Mouse (Mus musculus) lung, postnatal 0 days (tissue): Measurements from ENCODE around the gene Gm13420. TPM values are rescaled to one million over a fixed set of nuclear protein-coding genes. Genes with fewer than 3 reads are reported as not detected.

Source experiments
- ATAC-seq: fragments of 200-750 bp; cut with Nextera tagmentation; 2 replicates; pipeline ENCODE4 v1.8.0; 2017; ENCODE audit warnings: moderate library complexity
- DNase-seq: peaks from one replicate; pipeline ENCODE4 v3.0.0-alpha.2; 2016; ENCODE audit warnings: low spot score
- H3K27ac ChIP-seq: fragments of 300-500 bp; sonication (generic); 2 replicates; pipeline ENCODE4 v1.5.1; 2014; ENCODE audit warnings: antibody characterized with exemption, mild to moderate bottlenecking, low read length, mixed read lengths
- H3K27me3 ChIP-seq: fragments of 300-500 bp; sonication (generic); replicated peaks from 2 replicates; pipeline ENCODE4 v1.6.1; 2014; ENCODE audit warnings: low read length, mixed read lengths; ENCODE audit not compliant: insufficient read depth
- H3K36me3 ChIP-seq: fragments of 300-500 bp; sonication (generic); 2 replicates; pipeline ENCODE4 v1.6.1; 2014; ENCODE audit warnings: low read length, mixed read lengths; ENCODE audit not compliant: insufficient read depth
- H3K4me1 ChIP-seq: fragments of 300-500 bp; sonication (generic); 2 replicates; pipeline ENCODE4 v1.6.1; 2014; ENCODE audit warnings: antibody characterized with exemption, low read depth, low read length, mixed read lengths; ENCODE audit not compliant: insufficient read depth
- H3K4me2 ChIP-seq: fragments of 300-500 bp; sonication (generic); replicated peaks from 2 replicates; pipeline ENCODE4 v1.6.1; 2014; ENCODE audit warnings: low read depth, mild to moderate bottlenecking, low read length, moderate library complexity, mixed read lengths
- H3K4me3 ChIP-seq: fragments of 300-500 bp; sonication (generic); 2 replicates; pipeline ENCODE4 v1.5.1; 2014; ENCODE audit warnings: low read depth, low read length
- H3K9ac ChIP-seq: fragments of 300-500 bp; sonication (generic); replicated peaks from 2 replicates; pipeline ENCODE4 v1.6.1; 2014; ENCODE audit warnings: low read depth, mild to moderate bottlenecking
- H3K9me3 ChIP-seq: fragments of 300-500 bp; sonication (generic); 2 replicates; pipeline ENCODE4 v1.6.1; 2016; ENCODE audit warnings: low read length, mixed read lengths
- CTCF ChIP-seq: IDR thresholded peaks from 2 replicates; pipeline ENCODE4 v1.5.1; 2016; ENCODE audit warnings: antibody characterized with exemption, mild to moderate bottlenecking
- EP300 ChIP-seq: IDR thresholded peaks from 2 replicates; pipeline ENCODE4 v1.6.1; 2016; ENCODE audit warnings: antibody characterized with exemption, mild to moderate bottlenecking, control low read depth
- WGBS: fragments of 180-500 bp; shearing (Covaris S2); extraction: QIAGEN DNeasy Blood & Tissue Kit; methylation state at CpG from one replicate; pipeline ENCODE4 v1.1.7; 2014; 5-methylcytosine and 5-hydroxymethylcytosine counted together
- polyA plus RNA-seq: library from polyadenylated mRNA; unstranded; fragments of >200 nt; fragmentation: Nextera tagmentation; extraction: Ambion mirVana; gene quantifications from 2 replicates; pipeline ENCODE4 v1.2.1, GENCODE M21; 2015

Gene Gm13420
- polyA plus RNA-seq, 1 experiment from 2014 or later = 0.21 TPM

DNA sequence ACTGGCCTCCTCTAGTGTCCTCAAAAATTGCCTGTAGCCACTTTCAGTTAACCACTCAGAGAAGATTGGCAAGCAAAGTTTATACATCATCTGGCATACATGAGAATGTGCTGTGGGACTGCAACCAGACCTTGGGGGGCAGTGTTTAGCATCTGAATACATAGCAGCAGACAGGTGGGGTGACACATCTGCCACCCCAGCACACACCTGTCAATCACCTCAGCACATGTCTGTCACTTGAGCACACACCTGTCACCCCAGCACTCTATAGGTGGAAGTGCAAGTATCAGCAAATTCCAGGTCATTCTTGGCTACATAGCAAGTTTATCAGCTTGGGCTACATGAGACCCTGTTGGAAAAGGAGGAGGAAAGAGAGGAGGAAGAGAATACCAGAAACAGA is 4.2 kb upstream of the Gm13420 start:
- DNase-seq (no peak), ATAC-seq (no peak)
- no peak overlapping the region for H3K4me3 ChIP-seq
- H3K9me3 ChIP-seq = no peaks in the 10 kb centered on the region
- no peak overlapping the region for H3K9ac ChIP-seq
- no peaks in the 10 kb centered on the region for H3K36me3 ChIP-seq
- peaks cover 13% of the 10 kb centered on the region for H3K27me3 ChIP-seq
- no peak for TF ChIP-seq CTCF
- no peak for TF ChIP-seq EP300
- H3K4me1 ChIP-seq = no peaks in the 10 kb centered on the region
- H3K4me2 ChIP-seq = no peak overlapping the region
- no peak overlapping the region for H3K27ac ChIP-seq

DNA sequence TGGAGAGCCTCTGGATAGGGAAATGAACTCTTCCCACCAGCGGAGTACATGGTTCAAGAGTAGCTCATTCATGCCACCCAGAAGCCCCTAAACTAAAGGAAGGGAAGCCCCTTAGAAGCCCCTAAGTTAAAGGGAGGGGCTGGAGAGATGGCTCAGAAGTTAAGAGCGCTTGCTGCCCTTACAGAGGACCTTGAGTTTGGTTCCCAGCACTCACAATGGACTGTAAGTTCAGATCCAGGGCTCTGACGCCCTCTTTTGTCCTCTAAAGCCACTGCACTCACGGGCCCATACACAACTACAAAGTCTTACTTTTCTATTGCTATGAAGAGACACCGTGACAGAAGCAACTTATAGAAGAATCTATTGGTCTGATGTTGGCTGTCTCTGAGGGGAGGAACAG is 912 bp upstream of the Gm13420 start:
- no peaks in the 10 kb centered on the region for H3K36me3 ChIP-seq
- H3K4me3 ChIP-seq = no peak overlapping the region
- no peaks in the 10 kb centered on the region for H3K4me1 ChIP-seq
- no peaks in the 10 kb centered on the region for H3K9me3 ChIP-seq
- ATAC-seq = no peak
- 91% methylated on average over 5 of the region's 5 CpGs for WGBS
- H3K4me2 ChIP-seq = no peak overlapping the region
- DNase-seq = no peak
- no peak overlapping the region for H3K9ac ChIP-seq
- no peak overlapping the region for H3K27ac ChIP-seq
- peaks cover 17% of the 10 kb centered on the region for H3K27me3 ChIP-seq
- no peak for TF ChIP-seq EP300
- no peak for TF ChIP-seq CTCF

GRCm38 (mm10) chr2:29748499-29748898 is 3.0 kb downstream of the Gm13420 start:
- WGBS = 78% methylated on average over 4 of the region's 4 CpGs
- ATAC-seq (no peak), DNase-seq (no peak)

GRCm38 (mm10) chr2:29747852-29748251 is 3.6 kb downstream of the Gm13420 start:
- Histone ChIP-seq H3K9me3 (no peaks in the 10 kb centered on the region), H3K4me1 (no peaks in the 10 kb centered on the region), H3K36me3 (no peaks in the 10 kb centered on the region), H3K27ac (no peak overlapping the region), H3K27me3 (peaks cover 26% of the 10 kb centered on the region), H3K4me2 (no peak overlapping the region), H3K4me3 (no peak overlapping the region), H3K9ac (no peak overlapping the region)
- 62% methylated on average over 5 of the region's 5 CpGs for WGBS
- TF ChIP-seq EP300 (no peak), CTCF (peak; percentile 52; the same call in 1 of the 2 replicates)
- no peak for DNase-seq
- ATAC-seq = no peak

More at GRCm38 (mm10) chr2:29748499-29748898, 3.0 kb downstream of the Gm13420 start:
- no peak overlapping the region for H3K4me3 ChIP-seq
- no peak overlapping the region for H3K4me2 ChIP-seq
- H3K4me1 ChIP-seq = no peaks in the 10 kb centered on the region
- peaks cover 26% of the 10 kb centered on the region for H3K27me3 ChIP-seq
- TF ChIP-seq CTCF = no peak
- no peak for TF ChIP-seq EP300
- no peaks in the 10 kb centered on the region for H3K9me3 ChIP-seq
- H3K9ac ChIP-seq = no peak overlapping the region
- H3K27ac ChIP-seq = no peak overlapping the region
- no peaks in the 10 kb centered on the region for H3K36me3 ChIP-seq

GRCm38 (mm10) chr2:29747188-29747782 is 4.2 kb downstream of the Gm13420 start:
- Histone ChIP-seq H3K9me3 (no peaks in the 10 kb centered on the region), H3K4me1 (no peaks in the 10 kb centered on the region), H3K9ac (no peak overlapping the region), H3K4me3 (peak overlapping the region; percentile 0; the same call in 1 of the 2 replicates), H3K36me3 (no peaks in the 10 kb centered on the region), H3K4me2 (peak overlapping the region; percentile 49), H3K27me3 (peaks cover 24% of the 10 kb centered on the region), H3K27ac (no peak overlapping the region)
- WGBS = 9% methylated on average over 42 of the region's 50 CpGs
- TF ChIP-seq EP300 (no peak), CTCF (no peak)
- ATAC-seq (no peak), DNase-seq (no peak)

DNA sequence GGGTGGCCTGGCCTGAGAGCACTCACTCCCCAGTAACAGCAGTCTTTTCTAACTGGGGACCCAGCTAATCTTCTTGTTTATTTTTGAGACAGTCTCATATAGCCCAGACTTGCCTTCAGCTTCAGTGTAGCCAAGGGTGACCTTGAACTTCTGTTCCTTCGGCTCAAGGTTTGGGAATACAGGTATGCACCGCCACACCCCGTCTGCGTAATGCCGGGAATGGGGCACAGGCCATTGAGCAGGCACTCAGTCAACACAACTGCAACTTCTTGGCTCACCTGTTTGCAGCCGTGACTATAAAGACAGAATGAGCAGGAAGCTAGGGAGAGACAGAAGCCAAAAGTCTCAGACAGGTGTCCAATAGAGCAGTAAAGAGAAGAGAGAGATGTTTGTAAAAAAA is 7.2 kb downstream of the Gm13420 start:
- WGBS = 66% methylated on average over 6 of the region's 6 CpGs
- no peak overlapping the region for H3K9ac ChIP-seq
- H3K4me3 ChIP-seq = no peak overlapping the region
- H3K4me1 ChIP-seq = no peaks in the 10 kb centered on the region
- peaks cover 10% of the 10 kb centered on the region; the same call in 1 of the 2 replicates for H3K27me3 ChIP-seq
- no peak overlapping the region for H3K27ac ChIP-seq
- H3K4me2 ChIP-seq = no peak overlapping the region
- TF ChIP-seq CTCF (no peak), EP300 (no peak)
- ATAC-seq = peak; percentile 27; the same call in 1 of the 2 replicates
- no peaks in the 10 kb centered on the region for H3K36me3 ChIP-seq
- no peak for DNase-seq
- no peaks in the 10 kb centered on the region for H3K9me3 ChIP-seq
